Mouse (Mus musculus): ENCODE data around the gene C1qtnf6.

C1qtnf6 gene

DNA sequence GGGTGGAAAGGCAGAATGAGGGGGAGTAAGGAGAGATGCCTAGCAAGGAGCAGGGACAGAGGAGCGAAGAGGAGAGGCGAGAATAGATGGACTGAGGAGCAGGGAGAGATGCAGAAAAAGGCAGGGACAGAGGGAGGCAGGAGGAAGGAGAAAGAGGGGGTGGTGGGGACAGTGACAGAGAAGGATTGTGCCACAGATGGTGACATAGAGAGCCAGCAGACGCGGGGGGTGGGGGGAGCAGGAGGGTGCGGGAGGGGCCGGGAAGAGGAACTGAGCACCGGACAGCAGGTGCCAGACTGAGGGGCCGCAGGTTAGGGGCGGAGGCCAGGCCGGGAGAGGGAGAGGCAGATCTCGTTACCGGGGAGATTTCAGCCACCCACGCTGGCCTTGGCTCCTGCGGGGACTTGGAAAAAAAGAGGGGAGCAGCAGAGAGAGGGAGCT lies 13.4 kb upstream of the C1qtnf6 start, which contains the start of gene Sstr3:
Gene Sstr3 (minus strand): TSS at position 125 of the 441 bp plus-strand sequence.
- DNase-seq = peak; percentile 70 to 76

DNA sequence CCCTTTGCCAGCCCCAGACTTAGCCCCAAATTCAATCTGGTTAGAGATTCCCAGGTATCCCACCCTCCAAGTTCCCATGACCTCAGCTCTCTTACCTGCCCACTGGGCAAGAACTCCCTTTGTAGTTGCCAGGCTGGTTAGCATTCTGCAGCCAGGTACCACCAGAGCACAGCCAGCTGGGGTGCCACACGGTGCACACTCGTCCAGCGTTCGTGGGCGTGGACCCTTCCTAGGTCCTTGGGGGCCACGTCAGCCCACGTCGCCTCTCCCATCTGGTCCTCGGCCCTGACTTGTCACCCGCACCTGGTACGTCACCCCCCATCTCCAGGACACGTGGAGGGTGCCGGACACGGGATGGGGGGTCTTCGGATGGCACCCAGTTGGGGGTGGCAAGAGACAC lies 12.8 kb upstream of the C1qtnf6 start:
- peak in 1 of 2 experiments; percentile 47 for DNase-seq

- DNase-seq = peak; percentile 49 to 64
These were observed 11.6 kb upstream of the C1qtnf6 start for GRCm38 (mm10) chr15:78542767-78543303.

DNA sequence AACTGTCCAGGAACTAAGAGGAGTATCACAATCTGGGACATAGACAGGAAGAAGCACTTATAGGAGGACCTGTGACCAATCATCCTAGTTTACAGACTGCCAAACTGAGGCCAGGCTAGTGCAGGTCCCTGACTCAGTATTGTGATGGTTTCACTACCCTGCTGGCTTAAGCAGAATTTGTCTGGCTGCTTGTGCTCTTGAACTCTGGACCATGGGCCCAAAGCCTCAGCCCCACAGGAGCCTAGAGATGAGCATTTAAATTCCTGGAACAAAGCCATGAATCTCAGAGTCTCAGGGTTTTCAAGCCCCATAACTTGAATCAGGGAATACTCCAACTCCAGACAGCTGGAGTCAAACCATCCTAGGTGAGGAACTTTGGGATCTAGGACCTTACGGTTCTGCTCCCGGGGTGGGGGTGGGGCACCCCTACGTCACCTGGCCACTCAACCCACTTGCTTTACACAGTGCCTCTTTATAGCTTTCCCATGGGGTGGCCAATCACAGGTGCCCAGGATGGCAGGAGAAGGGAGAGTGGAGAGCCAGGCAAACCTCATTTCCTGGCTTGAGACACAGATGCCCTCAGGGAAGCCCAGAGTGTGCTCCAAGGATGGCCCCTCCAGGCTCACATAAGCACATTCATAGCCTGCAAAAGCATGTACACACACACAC lies 11.0 kb upstream of the C1qtnf6 start:
- peak; percentile 64 to 68 for DNase-seq

DNA sequence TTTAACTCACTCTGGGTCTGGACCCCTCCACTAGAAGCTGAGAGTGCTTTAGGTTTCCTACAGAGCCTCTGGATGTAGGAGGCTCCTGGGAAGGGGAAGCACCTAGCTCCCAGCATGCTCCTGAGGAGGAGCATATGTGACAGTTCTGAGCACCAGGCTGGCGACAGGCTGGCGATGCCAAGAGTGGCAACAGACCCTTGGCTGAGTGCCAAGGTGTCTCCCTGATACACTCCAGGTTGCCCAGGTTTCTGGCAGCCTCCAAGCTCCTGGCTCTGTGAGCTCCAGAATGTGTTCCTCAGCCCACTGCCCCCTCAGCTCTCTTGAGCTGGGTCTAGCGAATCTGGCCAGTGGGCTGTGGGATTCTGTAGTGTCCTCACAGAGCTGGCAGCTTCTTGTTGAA lies 10.4 kb upstream of the C1qtnf6 start:
- peak; percentile 80 to 83 for DNase-seq

- DNase-seq = no peak
These were observed 9.8 kb upstream of the C1qtnf6 start for GRCm38 (mm10) chr15:78541036-78541435.

GRCm38 (mm10) chr15:78535723-78536421 lies 4.7 kb upstream of the C1qtnf6 start:
- no peak for DNase-seq

DNA sequence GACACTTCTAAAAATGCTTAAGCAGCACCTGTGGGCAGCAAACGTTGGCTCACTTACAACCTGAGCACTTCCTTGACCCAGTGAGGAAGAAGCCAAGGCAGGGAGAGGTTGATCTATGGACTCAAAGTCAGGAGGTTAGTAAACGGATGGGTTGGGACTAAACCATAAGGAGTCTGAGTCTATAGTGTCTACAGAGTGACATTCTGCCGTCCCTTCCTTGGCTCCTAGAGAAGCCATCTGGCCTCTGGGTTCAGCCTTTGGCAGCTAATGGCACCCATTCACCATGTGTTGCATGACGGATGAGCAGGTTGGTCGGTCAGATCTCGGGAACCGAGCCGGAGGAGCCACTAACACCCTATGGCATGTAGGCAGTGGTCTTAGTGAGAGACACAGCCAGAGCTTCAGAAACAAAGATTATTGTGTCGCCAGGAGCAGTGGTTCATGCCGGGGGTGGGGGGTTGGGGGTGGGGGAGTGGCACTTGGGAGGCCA lies 2.2 kb upstream of the C1qtnf6 start:
- peak; percentile 77 to 84 for DNase-seq

- DNase-seq = no peak
These were observed 1.5 kb upstream of the C1qtnf6 start for GRCm38 (mm10) chr15:78532566-78533345.

DNA sequence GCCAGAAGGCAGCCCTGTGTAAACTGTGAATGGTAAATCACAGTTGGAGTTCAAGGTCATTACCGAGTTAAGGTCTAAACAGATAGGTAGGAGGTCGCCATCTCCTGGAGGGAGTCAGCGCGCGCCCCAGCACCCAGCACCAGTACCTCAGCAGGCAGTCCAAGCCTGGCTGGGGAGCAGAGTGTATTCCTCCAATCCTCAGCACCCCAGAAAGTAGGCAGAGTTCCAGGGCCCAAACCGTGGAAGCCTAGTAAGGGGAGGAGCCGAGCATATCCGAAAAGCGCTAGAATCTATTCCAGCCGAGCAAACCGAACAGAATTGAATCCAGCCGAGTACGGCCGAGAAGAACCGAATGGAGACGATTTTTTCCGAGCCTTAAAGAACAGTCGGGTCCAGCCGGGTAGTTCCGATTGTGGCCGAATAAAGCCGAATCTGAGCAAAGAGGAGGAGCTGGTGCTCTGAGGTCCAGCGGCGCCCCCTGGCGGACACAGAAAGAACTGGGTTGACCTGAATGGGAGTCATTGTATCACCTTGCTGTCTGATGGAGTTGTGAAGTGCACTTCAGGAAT lies 769 bp upstream of the C1qtnf6 start:
- peak; percentile 99 to 100 for DNase-seq

GRCm38 (mm10) chr15:78531451-78531720 lies 170 bp upstream of the C1qtnf6 start:
- DNase-seq = no peak

DNA sequence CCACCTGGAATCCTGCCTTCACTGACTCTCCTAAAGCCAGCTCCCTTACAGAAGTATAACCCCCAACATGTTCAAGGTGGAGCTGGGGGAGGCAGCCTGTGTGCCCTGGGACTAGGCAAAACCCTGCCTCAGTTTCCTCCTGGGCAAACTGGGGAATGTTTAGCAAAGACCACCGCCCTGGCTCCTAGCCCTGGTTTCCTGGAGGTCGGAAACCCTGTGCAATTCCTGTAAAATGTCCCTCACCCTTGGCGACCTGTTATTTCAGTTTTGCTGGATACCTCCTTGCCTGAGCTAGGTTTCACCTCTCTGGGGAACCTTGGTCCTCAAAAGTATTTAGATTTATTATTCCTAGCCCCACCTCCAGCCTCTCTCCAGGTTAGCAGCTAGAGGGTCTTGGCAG lies 1.1 kb downstream of the C1qtnf6 start:
- DNase-seq = peak in 1 of 2 experiments; percentile 29

- peak; percentile 57 to 62 for DNase-seq
These were observed 1.7 kb downstream of the C1qtnf6 start for GRCm38 (mm10) chr15:78529428-78529990.

- DNase-seq = no peak
These were observed 2.3 kb downstream of the C1qtnf6 start for GRCm38 (mm10) chr15:78528726-78529411.

GRCm38 (mm10) chr15:78527973-78528372 lies 3.2 kb downstream of the C1qtnf6 start:
- DNase-seq = peak in 1 of 2 experiments; percentile 22

GRCm38 (mm10) chr15:78524163-78524562 lies 7.1 kb downstream of the C1qtnf6 start:
- no peak for DNase-seq

- no peak for DNase-seq
These were observed 9.3 kb downstream of the C1qtnf6 start for GRCm38 (mm10) chr15:78521892-78522291.

GRCm38 (mm10) chr15:78521331-78521730 lies 9.9 kb downstream of the C1qtnf6 start:
- DNase-seq = no peak

- DNase-seq = no peak
These were observed 11.0 kb downstream of the C1qtnf6 start for GRCm38 (mm10) chr15:78520112-78520715.

GRCm38 (mm10) chr15:78518221-78518620 lies 13.0 kb downstream of the C1qtnf6 start:
- no peak for DNase-seq

DNA sequence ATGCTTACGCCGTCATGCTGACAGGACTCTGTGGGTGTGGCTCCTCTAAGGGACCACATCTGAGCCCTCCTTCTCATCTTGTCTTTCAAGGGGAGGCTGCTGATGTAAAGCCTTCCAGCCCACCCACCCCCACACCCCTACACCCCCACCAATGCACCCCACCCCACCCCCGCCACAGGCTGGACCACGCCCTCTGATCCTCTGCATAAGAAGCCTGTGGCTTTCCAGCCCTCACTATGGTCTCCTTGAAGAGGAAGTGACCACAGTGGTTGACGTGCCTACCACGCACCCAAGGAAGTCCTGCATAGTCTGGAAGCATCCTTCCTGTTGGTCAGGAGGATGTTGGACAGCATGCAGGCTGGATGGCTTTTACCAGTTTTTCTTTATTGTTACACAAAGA lies 15.5 kb downstream of the C1qtnf6 start:
- no peak for DNase-seq

Measured in cerebellum, adult 18-20 months (tissue).